Mouse (Mus musculus) C2C12 (cell line): ENCODE results near the gene Clint1.

Source experiments
- CEBPB ChIP-seq: IDR thresholded peaks from one replicate; pipeline ENCODE4 v1.6.1; 2011; ENCODE audit warnings: low read depth, mild to moderate bottlenecking, control low read depth, moderate library complexity
- CTCF ChIP-seq: IDR thresholded peaks from one replicate; pipeline ENCODE4 v1.5.1; 2011; ENCODE audit not compliant: control insufficient read depth, insufficient read depth, insufficient read length
- MAX ChIP-seq: IDR thresholded peaks from one replicate; pipeline ENCODE4 v1.6.1; 2011; ENCODE audit warnings: mild to moderate bottlenecking, control low read depth
- USF1 ChIP-seq: IDR thresholded peaks from one replicate; pipeline ENCODE4 v1.6.1; 2011; ENCODE audit warnings: low read depth, mild to moderate bottlenecking, control low read depth, moderate library complexity

DNA sequence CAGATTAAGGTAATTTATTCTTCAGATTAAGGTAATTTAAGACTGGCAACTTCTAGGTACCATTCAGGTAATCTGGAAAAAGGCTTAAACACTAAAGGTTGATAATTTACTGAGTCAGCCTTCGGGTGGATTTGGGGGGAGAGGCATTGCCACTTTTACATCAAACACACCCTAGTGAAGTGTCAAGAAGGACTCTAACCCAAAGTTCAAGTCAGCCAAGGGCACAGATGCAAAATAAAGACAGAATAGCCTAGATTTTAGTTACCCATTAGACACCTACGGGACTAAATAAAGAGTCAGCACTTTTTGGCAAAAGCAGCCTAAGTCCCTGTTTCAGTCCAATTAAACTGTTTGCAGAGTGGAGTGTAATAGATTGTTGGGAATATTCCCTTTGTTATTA, 46.0 kb upstream of the Clint1 start:
- TF ChIP-seq CTCF: no peak
- TF ChIP-seq CEBPB: no peak
- TF ChIP-seq USF1: no peak
- TF ChIP-seq MAX: no peak
